In the genomic region with DNA sequence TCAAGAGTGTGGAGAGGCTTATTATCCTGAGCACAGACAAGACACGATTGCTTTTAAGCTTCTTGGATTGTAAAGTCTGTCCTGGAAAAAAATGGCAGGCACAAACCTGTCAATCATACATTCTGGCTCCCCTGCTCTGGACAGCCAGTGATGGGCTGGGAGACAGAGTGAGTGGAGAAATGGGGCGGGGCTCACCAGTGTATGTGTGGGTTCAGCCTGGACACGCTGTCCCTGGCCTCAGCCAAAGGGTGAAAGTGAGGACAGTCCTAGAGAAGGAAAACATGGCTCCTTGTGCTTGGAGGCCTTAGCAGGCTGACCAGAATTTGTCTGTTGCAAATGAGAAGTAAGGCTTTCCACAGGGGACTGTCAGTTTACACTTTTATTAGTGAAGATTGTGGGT, we compare ENCODE assay signal across 19 mouse cellular contexts. TPM values are rescaled to one million over a fixed set of nuclear protein-coding genes. Genes with fewer than 3 reads are reported as not detected.
DNase-seq lines count a peak whose midpoint lies in the region; ATAC-seq and TF ChIP-seq lines count a peak whose summit lies in the region.
"Had no signal": no experiment of that assay in that cellular context is flagged by ENCODE, and none has a peak within 500 bp of the region (broad histone marks: within the 10 kb centered on the region; RNA-seq: fewer than 3 reads in every experiment).

No protein-coding gene starts in this region.

- no peak for TF ChIP-seq EP300 in heart, postnatal 0 days (IDR thresholded peaks at IDR 0.05; ENCODE audit: low read depth)

- no peaks in the 10 kb centered on the region for H3K9me3 ChIP-seq in heart, postnatal 0 days (replicated peaks; ENCODE audit: control insufficient read depth, low read length)
- no peaks in the 10 kb centered on the region for H3K9me3 ChIP-seq in kidney, embryonic 15.5 days (replicated peaks)
- H3K9me3 ChIP-seq: embryonic facial prominence, embryonic 10.5 days; forebrain, embryonic 13.5 days; heart, embryonic 13.5 days; hindbrain, embryonic 13.5 days had no signal

- 0 out of 2 replicates have a peak, but pooled peaks cover 5% of the 10 kb centered on the region for H3K36me3 ChIP-seq in heart, postnatal 0 days (replicated peaks; ENCODE audit: control insufficient read depth, insufficient read depth, low read length)
- H3K36me3 ChIP-seq in kidney, embryonic 15.5 days = peaks cover 39% of the 10 kb centered on the region

- H3K4me3 ChIP-seq in heart, postnatal 0 days (ENCODE audit: low read depth, low read length) = no peak overlapping the region
- no peak overlapping the region for H3K4me3 ChIP-seq in kidney, embryonic 15.5 days (replicated peaks)
- H3K4me3 ChIP-seq: embryonic facial prominence, embryonic 10.5 days; forebrain, embryonic 13.5 days; heart, embryonic 13.5 days; hindbrain, embryonic 13.5 days had no signal

- no peak overlapping the region for H3K27ac ChIP-seq in heart, postnatal 0 days (ENCODE audit: low read depth)
- no peak overlapping the region for H3K27ac ChIP-seq in kidney, embryonic 15.5 days
- H3K27ac ChIP-seq: embryonic facial prominence, embryonic 10.5 days; forebrain, embryonic 13.5 days; heart, embryonic 13.5 days; hindbrain, embryonic 13.5 days had no signal

- DNase-seq in heart, postnatal 0 days (ENCODE audit: low spot score) = no peak
- DNase-seq in heart, adult 18-20 months = no peak
- peak; percentile 8 for DNase-seq in urinary bladder, postnatal 14 days (ENCODE audit: low spot score)
- DNase-seq in urinary bladder, adult 2 months (ENCODE audit: low spot score) = no peak
- peak; percentile 10 for DNase-seq in lung, postnatal 25 days (ENCODE audit: low spot score)
- no peak for DNase-seq in right cerebral cortex, postnatal 10 days (ENCODE audit: low spot score in 2 of 2)
- DNase-seq: adrenal gland, adult 2 months; adrenal gland, postnatal 25 days; cerebellum, adult 2 months; cerebellum, postnatal 10 days; forebrain, postnatal 0 days; gastrocnemius, postnatal 14 days; heart, postnatal 10 days had no signal

- TF ChIP-seq CTCF in heart, postnatal 0 days (IDR thresholded peaks at IDR 0.05; ENCODE audit: low read depth) = no peak

- no peak overlapping the region for H3K4me2 ChIP-seq in heart, postnatal 0 days (ENCODE audit: low read depth, low read length)
- H3K4me2 ChIP-seq in kidney, embryonic 15.5 days = no peak overlapping the region
- H3K4me2 ChIP-seq: forebrain, embryonic 13.5 days; heart, embryonic 13.5 days; hindbrain, embryonic 13.5 days had no signal

- H3K4me1 ChIP-seq in heart, postnatal 0 days (ENCODE audit: control insufficient read depth, insufficient read depth) = no peaks in the 10 kb centered on the region
- H3K4me1 ChIP-seq in kidney, embryonic 15.5 days = peaks cover 5% of the 10 kb centered on the region; the same call in 1 of the 2 replicates
- H3K4me1 ChIP-seq: embryonic facial prominence, embryonic 10.5 days; forebrain, embryonic 13.5 days had no signal

- H3K27me3 ChIP-seq in heart, postnatal 0 days (ENCODE audit: control insufficient read depth, insufficient read depth, low read length) = no peaks in the 10 kb centered on the region
- H3K27me3 ChIP-seq in kidney, embryonic 15.5 days = no peaks in the 10 kb centered on the region
- H3K27me3 ChIP-seq: forebrain, embryonic 13.5 days; heart, embryonic 13.5 days; hindbrain, embryonic 13.5 days had no signal

- peak; percentile 39; the same call in 1 of the 2 replicates for ATAC-seq in heart, postnatal 0 days (ENCODE audit: insufficient read depth, low read depth)
- ATAC-seq in kidney, embryonic 15.5 days (replicated peaks; ENCODE audit: low FRiP score) = no peak
- ATAC-seq: activated CD4-positive, CD25-positive, alpha-beta regulatory T cell, adult 4 months; forebrain, embryonic 13.5 days; forebrain, postnatal 0 days had no signal

- H3K9ac ChIP-seq in heart, postnatal 0 days (replicated peaks; ENCODE audit: low read depth, low read length) = no peak overlapping the region
- H3K9ac ChIP-seq in kidney, embryonic 15.5 days = no peak overlapping the region
- H3K9ac ChIP-seq: forebrain, embryonic 13.5 days; forebrain, postnatal 0 days; heart, embryonic 13.5 days; hindbrain, embryonic 13.5 days had no signal

- 65% methylated on average over 3 of the region's 3 CpGs for WGBS in heart, postnatal 0 days
- 80% methylated on average over 3 of the region's 3 CpGs for WGBS in kidney, embryonic 15.5 days

RNA-seq across cellular contexts. Expression of gene Pphln1, which starts 50.7 kb away (rescaled TPM):
- total RNA-seq in heart, postnatal 0 days (2014; rRNA removed; ENCODE audit: low replicate concordance) = 11.1 and 17.8 TPM in 2 replicates
- polyA plus RNA-seq in heart, postnatal 0 days (2015; fragmentation: Nextera tagmentation; extraction: Ambion mirVana) = 21.3 and 22.6 TPM in 2 replicates
- 10 to 100 TPM; 20.2 to 25.9 TPM for total RNA-seq in heart, adult 18-20 months (2021)
- 15.9 and 20.2 TPM in 2 replicates for polyA plus RNA-seq in urinary bladder, adult 2 months (2012; rRNA removed)
- polyA plus RNA-seq in kidney, embryonic 15.5 days (2015; fragmentation: Nextera tagmentation; extraction: Ambion mirVana) = 56.7 and 58.1 TPM in 2 replicates

RNA-seq across cellular contexts. Expression of gene Zcrb1, which starts 50.7 kb away (rescaled TPM):
- total RNA-seq in heart, postnatal 0 days (2014; rRNA removed; ENCODE audit: low replicate concordance) = 17.8 and 24.6 TPM in 2 replicates
- polyA plus RNA-seq in heart, postnatal 0 days (2015; fragmentation: Nextera tagmentation; extraction: Ambion mirVana) = 133 and 136 TPM in 2 replicates
- 100 to 1,000 TPM in 1 of 2 experiments, 10 to 100 TPM in 1; 99.5 to 103 TPM for total RNA-seq in heart, adult 18-20 months (2021)
- 93.8 and 107 TPM in 2 replicates for polyA plus RNA-seq in urinary bladder, adult 2 months (2012; rRNA removed)
- 126 and 132 TPM in 2 replicates for polyA plus RNA-seq in kidney, embryonic 15.5 days (2015; fragmentation: Nextera tagmentation; extraction: Ambion mirVana)

Comparison
In these comparisons a context has a peak if more than half of its experiments do, and no peak if none do; other contexts are left out.
1. DNase-seq: peak in urinary bladder, postnatal 14 days (single experiment) and lung, postnatal 25 days (single experiment); none in heart, postnatal 0 days (single experiment), heart, adult 18-20 months (0 of 2), urinary bladder, adult 2 months (single experiment) and right cerebral cortex, postnatal 10 days (0 of 2).